Mouse (Mus musculus): Measurements from ENCODE around the gene Lsamp.
"Not testable (repeated sequence)": the region's sequence is repeated elsewhere in the genome, so short reads cannot be mapped to it uniquely, and the experiment has no call there.

Lsamp gene

GRCm38 (mm10) chr16:40509146-40510030, 525.2 kb downstream of the Lsamp start:
- peak; percentile 59 for DNase-seq

- no peak for DNase-seq
Observed at GRCm38 (mm10) chr16:40536754-40537153, 552.6 kb downstream of the Lsamp start.

GRCm38 (mm10) chr16:40549663-40550062, 565.5 kb downstream of the Lsamp start:
- DNase-seq = no peak

GRCm38 (mm10) chr16:40555608-40556007, 571.4 kb downstream of the Lsamp start:
- no peak for DNase-seq

GRCm38 (mm10) chr16:40557680-40558249, 573.6 kb downstream of the Lsamp start:
- DNase-seq = no peak

GRCm38 (mm10) chr16:40567431-40567941, 583.3 kb downstream of the Lsamp start:
- DNase-seq = peak; percentile 89

- DNase-seq = no peak
Observed at GRCm38 (mm10) chr16:40572085-40572745, 588.1 kb downstream of the Lsamp start.

- peak; percentile 18 for DNase-seq
Observed at GRCm38 (mm10) chr16:40582076-40582475, 597.9 kb downstream of the Lsamp start.

- DNase-seq = no peak
Observed at GRCm38 (mm10) chr16:40593161-40593560, 609.0 kb downstream of the Lsamp start.

GRCm38 (mm10) chr16:40601431-40602387, 617.5 kb downstream of the Lsamp start:
- DNase-seq = peak; percentile 23

GRCm38 (mm10) chr16:40607509-40607908, 623.3 kb downstream of the Lsamp start:
- DNase-seq = no peak

GRCm38 (mm10) chr16:40616697-40617096, 632.5 kb downstream of the Lsamp start:
- DNase-seq = not testable (repeated sequence)

GRCm38 (mm10) chr16:40621086-40621485, 636.9 kb downstream of the Lsamp start:
- DNase-seq = not testable (repeated sequence)

- no peak for DNase-seq
Observed at GRCm38 (mm10) chr16:40627159-40627558, 643.0 kb downstream of the Lsamp start.

GRCm38 (mm10) chr16:40639621-40640371, 655.6 kb downstream of the Lsamp start:
- peak; percentile 95 for DNase-seq

- DNase-seq = no peak
Observed at GRCm38 (mm10) chr16:40652800-40653199, 668.6 kb downstream of the Lsamp start.

GRCm38 (mm10) chr16:40653508-40653907, 669.3 kb downstream of the Lsamp start:
- DNase-seq = no peak

GRCm38 (mm10) chr16:40656347-40656746, 672.2 kb downstream of the Lsamp start:
- DNase-seq = no peak

- no peak for DNase-seq
Observed at GRCm38 (mm10) chr16:40656871-40657270, 672.7 kb downstream of the Lsamp start.

- no peak for DNase-seq
Observed at GRCm38 (mm10) chr16:40685531-40685930, 701.4 kb downstream of the Lsamp start.

GRCm38 (mm10) chr16:40692292-40692691, 708.1 kb downstream of the Lsamp start:
- DNase-seq = no peak

Measured in retina, postnatal 1 day (tissue).